Mouse (Mus musculus): ENCODE measurements around the gene Olfr127.

DNA sequence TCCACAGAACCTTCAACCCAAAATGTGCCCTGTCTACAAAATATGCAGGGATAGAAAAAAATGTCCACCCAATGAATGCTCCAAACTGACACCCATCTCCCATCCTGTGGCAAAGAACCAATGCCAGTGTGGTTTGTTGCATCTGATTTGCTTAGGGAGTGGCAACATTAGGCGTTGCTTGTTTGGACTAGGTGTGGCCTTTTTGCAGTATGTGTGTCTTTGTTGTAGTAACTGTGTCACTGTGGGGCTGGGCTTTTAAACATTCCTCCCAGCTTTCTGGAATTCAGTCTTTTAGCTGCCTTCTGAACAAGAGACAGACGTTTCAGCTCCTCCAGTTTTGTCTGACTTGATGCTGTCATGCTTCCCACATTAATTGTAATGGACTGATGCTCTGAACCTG lies 36.3 kb upstream of the Olfr127 start:
- no peak for TF ChIP-seq POLR2A (IDR thresholded peaks at IDR 0.05; ENCODE audit: low read depth, low read length)
- TF ChIP-seq CTCF (IDR thresholded peaks at IDR 0.05; ENCODE audit: extremely low read depth, insufficient read depth, insufficient read length, insufficient replicate concordance): no peak

All from spleen, adult 2 months (tissue).